Mouse (Mus musculus) liver (tissue): ENCODE data around the gene Fut2.
A peak's percentile ranks its signal among the peaks of the same experiment; 100 is the strongest.

Experiments used
- DNase-seq: peaks from one replicate; pipeline ENCODE4 v3.0.0-alpha.2; 2020; ENCODE audit warnings: mixed read lengths

Fut2 gene

GRCm38 (mm10) chr7:45635711-45636688 lies 30.2 kb downstream of the Fut2 start:
- DNase-seq, result no peak

GRCm38 (mm10) chr7:45634946-45635681 lies 31.1 kb downstream of the Fut2 start:
- DNase-seq, result no peak

GRCm38 (mm10) chr7:45632499-45632898 lies 33.7 kb downstream of the Fut2 start:
- peak; percentile 32 for DNase-seq

GRCm38 (mm10) chr7:45630064-45630907 lies 35.9 kb downstream of the Fut2 start:
- DNase-seq, result no peak

GRCm38 (mm10) chr7:45628364-45629294 lies 37.6 kb downstream of the Fut2 start:
- DNase-seq, result peak; percentile 86

- no peak for DNase-seq
These were observed 38.9 kb downstream of the Fut2 start, which contains the start of gene Rasip1 for GRCm38 (mm10) chr7:45627261-45627660. Rasip1 (plus strand) TSS chr7:45627488.

- DNase-seq, result no peak
These were observed 39.6 kb downstream of the Fut2 start for GRCm38 (mm10) chr7:45626571-45627076.

GRCm38 (mm10) chr7:45625481-45625880 lies 40.7 kb downstream of the Fut2 start:
- no peak for DNase-seq

GRCm38 (mm10) chr7:45624718-45625117 lies 41.5 kb downstream of the Fut2 start:
- no peak for DNase-seq

GRCm38 (mm10) chr7:45623507-45623906 lies 42.7 kb downstream of the Fut2 start:
- no peak for DNase-seq

- peak; percentile 69 for DNase-seq
These were observed 44.8 kb downstream of the Fut2 start, which contains the start of gene Izumo1 for GRCm38 (mm10) chr7:45621443-45621842. Izumo1 (plus strand) TSS chr7:45621811.

- no peak for DNase-seq
These were observed 46.6 kb downstream of the Fut2 start for GRCm38 (mm10) chr7:45619592-45619991.

- no peak for DNase-seq
These were observed 47.9 kb downstream of the Fut2 start for GRCm38 (mm10) chr7:45618316-45618715.

GRCm38 (mm10) chr7:45617042-45617695 lies 49.0 kb downstream of the Fut2 start, which contains the start of gene Fut1:
Fut1 (plus strand) TSS chr7:45617289.
- DNase-seq, result no peak

GRCm38 (mm10) chr7:45616277-45616676 lies 49.9 kb downstream of the Fut2 start:
- DNase-seq, result no peak

- no peak for DNase-seq
These were observed 56.7 kb downstream of the Fut2 start for GRCm38 (mm10) chr7:45609511-45609910.

- no peak for DNase-seq
These were observed 60.4 kb downstream of the Fut2 start for GRCm38 (mm10) chr7:45605704-45606289.

- DNase-seq, result no peak
These were observed 67.0 kb downstream of the Fut2 start for GRCm38 (mm10) chr7:45598960-45599879.
